Mouse (Mus musculus) ovary, postnatal 14 days (tissue): ENCODE measurements around the gene Gng3.
A peak's percentile ranks its signal among the peaks of the same experiment; 100 is the strongest.
"Not testable (repeated sequence)": the region's sequence is repeated elsewhere in the genome, so short reads cannot be mapped to it uniquely, and the experiment has no call there.

Experiments used
- DNase-seq: peaks from one replicate; pipeline ENCODE4 v3.0.0; 2022; ENCODE audit warnings: low spot score

The Gng3 gene

DNA sequence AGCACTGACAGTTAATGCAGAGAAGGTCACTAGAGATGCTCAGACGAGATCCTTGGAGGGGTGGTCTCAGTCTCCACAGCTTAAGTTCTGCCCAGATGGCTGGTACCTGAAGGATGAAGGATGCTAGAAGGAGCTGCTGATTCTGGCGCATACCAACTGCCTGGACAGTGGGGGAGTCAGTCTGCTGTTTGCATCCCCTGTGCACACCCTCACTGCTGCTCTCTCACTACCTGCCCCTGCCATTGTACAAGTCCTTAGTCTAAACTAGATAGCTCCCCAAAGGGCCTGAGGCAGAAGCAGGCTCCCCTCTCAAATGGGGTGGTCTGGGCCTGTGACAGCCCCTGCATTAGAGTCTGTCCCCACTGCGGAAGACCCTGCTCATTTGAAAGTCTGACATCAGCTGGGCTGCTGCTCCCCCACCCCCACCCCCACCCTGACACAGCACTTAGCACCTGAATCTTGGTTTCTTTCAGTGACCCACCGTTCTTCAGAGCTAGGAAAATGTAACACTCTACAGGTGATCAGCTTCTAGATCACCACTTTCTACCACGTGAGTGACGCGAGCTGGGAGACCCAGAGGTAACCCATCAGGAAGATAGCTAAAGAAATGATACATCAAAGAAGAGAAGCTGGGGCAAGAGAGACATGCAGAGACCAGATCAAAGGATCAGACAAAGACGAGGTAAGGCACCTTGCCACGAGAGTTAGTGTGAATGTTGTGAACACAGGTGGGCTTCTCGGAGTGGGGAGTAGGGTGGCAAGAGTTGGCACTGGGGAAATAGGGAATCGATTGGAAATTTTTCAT, at the start of gene Gng3:
Gene Gng3, minus strand, starts transcription at position 92 of the 805 bp plus-strand sequence.
- DNase-seq = no peak

DNA sequence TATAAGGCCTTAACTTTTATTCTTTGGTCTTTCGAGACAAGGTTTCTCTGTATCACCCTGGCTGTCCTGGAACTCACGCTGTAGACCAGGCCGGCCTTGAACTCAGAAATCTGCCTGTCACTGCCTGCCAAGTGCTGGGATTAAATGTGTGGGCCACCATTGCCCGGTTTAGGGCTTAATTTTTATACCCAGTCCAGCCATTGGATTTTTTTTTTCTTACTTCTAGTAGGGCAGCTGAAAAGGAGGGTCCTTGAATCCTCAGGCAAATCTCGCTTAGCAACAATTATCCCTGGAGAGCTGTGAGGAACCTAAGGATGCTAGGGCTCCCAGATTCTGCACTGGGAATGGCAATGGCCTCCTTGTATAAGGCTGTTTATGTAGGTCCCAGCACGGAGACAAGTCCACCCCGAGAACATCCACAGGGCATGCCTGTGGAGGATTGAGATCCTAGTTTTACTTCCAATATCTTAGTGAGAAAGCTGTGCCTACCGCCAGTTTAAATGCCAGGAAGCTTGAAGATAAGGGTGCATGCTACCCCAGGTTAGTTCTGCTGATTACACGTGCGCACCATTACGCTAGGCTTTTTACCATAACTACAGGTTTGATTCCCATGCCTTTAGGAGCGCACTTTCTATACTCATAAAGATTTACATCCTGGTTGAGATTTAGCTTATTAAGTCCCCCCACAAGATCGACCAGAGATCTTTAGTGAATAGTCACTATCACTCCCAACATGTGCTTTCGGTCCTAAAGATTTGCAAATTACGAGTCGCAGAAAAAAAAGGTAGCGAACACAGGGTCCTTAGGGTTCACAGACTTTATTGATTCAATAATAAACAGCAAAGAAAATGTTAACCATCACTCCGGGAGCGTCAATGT, 48.8 kb upstream of the Gng3 start:
- DNase-seq = no peak

DNA sequence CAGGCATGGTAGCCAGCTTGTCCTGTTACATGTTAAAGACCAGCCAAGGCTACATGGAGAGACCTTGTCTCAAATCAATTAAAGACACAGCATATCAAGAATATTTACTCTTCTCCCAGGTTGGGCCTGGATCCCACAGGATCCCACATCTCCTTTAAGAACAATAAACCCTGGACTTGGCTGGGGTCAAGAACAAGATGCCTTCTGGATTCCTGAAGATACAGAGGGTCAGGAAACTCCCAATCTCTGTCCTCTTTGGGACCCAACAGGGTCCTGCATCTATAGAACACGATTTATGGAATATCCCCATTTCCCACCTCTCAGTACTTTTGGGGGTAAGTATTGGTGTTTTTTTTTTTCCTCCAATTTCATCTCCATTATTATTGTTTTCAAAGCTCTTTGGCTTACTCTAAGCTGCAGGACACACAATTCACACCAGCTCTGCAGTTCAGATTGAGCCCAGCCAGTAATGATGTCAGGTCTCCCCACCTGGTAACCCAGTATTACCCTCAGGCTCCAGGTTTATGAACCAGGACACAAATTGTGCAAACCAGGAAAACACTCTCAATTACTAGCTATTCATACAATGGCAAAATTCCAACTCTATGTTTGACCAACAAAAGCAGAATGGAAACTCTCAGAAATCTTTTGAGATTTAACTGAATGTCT, 48.1 kb upstream of the Gng3 start:
- DNase-seq = no peak

DNA sequence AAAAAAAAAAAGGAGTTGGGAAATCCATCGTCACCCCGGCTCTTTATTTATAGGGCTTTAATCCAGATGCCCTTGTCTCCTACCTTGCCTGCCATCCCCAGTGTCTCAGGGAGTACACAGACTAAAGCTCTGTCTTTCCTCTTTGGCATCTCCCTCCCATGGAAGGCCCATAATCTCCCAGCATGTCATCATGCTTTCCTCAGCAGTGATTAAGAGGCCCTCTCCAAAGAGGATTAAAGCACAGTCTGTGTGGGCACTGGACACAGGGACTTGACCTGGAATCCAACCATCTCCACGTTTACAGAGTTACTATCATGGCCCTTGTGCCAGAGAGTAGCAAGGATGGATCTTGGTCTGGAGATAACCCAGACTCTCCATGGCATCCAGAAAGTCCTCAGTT, 44.6 kb upstream of the Gng3 start, which contains the start of the genes Lbhd1 and Gm49403:
Gene Lbhd1, plus strand, starts transcription at position 117 of the 400 bp plus-strand sequence.
Gene Gm49403, plus strand, starts transcription at position 315 of the 400 bp plus-strand sequence.
- no peak for DNase-seq

DNA sequence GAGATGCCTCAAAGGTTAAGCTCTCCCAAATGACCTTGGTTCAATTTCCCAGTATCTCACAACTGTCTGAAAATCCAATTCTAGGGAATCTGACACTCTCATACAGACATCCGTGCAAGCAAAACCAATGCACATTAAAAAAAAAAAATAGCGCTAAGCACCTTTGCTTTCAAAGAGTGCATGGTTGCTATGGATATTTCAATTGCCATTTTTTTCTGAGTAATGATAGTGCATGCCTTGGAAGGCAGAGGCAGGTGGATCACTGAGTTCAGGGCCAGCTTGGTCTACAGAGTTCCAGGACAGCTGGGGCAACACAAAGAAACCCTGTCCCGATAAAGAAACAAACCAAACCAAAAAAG, 42.0 kb upstream of the Gng3 start:
- DNase-seq = no peak

DNA sequence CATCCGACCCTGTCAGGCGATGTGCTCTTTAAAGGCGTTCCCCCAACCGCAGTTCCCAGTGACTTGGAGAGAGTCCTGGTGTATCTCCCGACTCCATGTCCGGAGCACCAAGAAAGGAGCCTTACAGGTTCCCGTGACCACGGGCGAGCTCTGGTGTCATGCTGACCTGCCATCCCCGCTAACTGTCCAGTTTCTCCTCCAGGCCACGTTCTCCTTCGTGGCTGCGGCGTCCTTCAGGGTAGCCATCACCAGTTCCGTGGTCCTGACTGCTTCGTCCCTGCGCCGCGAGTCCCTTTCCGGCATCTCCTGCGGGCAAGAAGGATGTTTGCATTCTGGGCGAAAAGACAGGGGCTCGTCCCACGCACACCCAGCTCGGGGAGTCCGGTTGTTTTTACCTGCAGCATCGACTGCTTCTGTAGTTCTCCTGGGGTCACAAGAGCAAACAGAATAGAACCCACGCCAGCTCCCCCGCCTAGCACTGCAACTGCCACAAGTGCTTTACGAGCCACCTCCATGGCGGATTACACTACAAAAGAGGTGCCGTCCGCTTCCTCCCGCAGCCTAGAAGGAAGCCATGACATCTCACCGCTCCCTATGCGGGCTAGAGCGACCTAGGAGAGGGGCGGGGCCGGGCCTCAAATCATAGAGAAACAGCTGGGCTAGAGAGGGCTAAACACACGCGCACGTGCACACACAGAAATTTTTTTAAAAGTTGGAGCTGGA, 41.5 kb upstream of the Gng3 start, which contains the start of gene Uqcc3:
Gene Uqcc3, minus strand, starts transcription at position 613 of the 723 bp plus-strand sequence.
- peak; percentile 78 for DNase-seq

DNA sequence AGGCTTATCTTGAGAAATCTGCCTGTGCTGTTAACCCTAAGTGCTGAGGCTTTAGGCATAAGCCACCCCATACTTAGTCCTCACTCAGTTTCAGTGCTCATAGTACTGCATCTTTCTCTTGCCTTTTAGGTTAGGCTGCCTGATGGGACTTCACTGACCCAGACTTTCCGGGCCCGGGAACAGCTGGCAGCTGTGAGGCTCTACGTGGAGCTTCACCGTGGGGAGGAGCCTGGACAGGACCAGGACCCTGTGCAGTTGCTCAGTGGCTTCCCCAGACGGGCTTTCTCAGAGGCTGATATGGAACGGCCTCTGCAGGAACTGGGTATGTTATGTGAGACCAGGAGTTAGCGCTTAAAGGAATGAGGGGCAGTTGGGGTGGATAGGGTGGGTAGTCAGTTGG, 36.0 kb upstream of the Gng3 start:
- DNase-seq = no peak

DNA sequence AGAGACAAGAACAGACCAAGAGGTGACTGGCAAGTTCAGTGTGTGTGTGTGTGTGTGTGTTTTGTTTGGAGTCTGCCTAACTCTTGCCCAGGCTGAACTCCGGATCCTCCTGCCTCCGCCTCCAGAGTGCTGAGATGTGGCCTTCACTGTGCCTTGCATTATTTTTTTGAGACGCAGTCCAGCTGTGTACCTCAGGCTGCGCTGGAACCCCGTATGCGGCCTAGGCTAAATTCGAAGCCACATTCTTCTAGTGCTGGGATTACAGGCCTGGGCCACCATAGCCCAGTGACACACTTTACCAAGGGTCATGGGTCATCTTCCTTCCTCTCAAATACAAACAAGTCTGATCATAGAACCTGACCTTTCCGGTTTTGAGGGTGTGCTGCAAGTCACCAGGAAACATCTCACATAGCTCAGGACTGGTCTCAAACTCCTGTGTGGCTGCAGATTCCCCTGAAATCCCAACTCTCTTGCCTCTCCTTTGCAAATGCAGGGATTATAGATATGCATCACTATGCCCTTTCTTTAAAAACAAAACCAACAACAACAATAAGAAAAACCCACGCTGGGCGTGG, 33.4 kb upstream of the Gng3 start:
- no peak for DNase-seq

DNA sequence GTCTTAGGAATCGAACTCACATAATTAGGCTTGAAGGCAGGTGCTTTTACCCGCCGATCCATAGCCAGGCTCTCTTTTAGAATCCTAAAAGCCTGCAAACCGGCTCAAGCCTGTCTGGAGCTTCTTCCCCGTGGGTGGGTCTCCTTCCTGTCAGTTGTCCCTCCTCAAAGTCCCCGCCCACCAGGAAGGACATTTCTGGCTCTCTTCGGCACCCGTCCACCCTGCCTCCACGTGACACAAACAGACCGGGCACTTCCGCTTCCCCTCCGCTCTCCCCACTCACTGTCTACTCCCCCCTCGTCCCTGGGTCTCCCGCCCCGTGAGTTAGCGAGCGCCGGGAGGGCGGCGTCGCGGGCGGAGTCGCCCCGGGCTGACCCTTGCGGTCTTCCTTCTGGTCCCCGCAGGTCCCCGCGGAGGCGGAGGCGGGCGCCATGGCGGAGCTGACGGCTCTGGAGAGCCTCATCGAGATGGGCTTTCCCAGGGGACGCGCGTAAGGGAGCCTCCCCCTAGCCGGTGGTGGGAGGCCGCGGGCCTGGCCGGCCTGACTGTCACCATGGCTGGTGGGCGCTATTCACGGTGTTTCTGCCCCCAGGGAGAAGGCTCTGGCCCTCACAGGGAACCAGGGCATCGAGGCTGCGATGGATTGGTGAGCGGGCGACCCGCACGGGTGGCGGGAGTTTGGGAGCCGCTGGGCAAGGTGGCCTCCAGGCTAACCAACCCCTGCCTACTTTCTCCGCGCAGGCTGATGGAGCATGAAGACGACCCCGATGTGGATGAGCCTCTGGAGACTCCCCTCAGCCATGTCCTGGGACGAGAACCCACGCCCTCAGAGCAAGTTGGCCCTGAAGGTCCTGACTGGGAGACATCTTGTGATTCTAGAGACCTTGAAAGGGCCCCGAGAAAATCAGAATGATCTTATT, 32.5 kb upstream of the Gng3 start, which contains the start of gene Ubxn1:
Gene Ubxn1, plus strand, starts transcription at position 230 of the 920 bp plus-strand sequence.
- peak; percentile 93 for DNase-seq

DNA sequence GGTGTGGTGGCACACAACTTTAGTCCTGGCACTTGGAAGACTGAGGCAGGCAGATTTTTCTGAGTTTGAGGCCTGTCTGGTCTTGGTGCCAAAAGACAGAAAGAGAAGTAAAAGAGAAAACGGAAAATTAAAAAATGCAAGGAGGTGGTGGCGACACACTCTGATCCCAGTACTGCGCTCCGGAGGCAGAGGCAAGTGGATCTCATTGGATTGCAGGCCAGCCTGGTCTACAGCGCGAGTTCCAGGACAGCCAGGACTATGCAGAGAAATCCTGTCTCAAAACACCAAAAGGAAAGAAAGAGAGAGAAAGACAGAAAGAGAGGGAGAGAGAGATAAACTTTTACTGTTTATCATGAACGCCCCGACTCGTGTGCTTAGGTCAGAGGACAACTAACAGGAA, 31.8 kb upstream of the Gng3 start:
- DNase-seq = no peak

DNA sequence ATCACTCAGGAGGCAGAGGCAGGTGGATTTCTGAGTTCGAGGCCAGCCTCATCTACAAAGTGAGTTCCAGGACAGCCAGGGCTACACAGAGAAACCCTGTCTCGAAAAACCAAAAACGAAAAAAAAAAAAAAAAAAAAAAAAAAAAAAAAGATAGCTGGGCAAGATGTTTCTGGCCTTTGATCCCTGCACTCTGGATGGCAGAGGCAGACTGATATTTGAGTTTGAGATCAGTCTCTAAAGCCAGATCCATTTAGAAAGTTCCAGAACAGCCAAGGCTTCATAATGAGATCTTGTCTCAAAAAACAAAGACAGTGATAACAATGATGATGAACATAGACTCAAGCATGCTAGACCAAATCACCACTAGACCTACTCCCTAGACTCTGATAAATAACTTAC, 31.4 kb upstream of the Gng3 start:
- not testable (repeated sequence) for DNase-seq

DNA sequence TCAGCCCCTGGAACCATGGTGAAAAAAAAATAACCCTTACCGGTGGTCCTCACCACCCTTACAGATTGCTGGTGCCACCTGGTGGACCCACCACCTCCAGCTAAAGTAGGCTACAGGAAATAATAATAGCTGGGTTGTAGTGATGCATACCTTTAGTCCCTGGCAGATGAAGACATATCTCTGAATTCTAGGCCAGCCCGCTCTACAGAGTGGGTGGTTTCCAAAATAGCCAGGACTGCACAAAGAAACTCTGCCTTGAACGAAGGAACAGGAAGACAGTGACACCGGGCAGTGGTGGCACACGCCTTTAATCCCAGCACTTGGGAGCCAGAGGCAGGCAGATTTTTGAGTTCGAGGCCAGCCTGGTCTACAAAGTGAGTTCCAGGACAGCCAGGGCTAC, 25.3 kb upstream of the Gng3 start:
- no peak for DNase-seq

DNA sequence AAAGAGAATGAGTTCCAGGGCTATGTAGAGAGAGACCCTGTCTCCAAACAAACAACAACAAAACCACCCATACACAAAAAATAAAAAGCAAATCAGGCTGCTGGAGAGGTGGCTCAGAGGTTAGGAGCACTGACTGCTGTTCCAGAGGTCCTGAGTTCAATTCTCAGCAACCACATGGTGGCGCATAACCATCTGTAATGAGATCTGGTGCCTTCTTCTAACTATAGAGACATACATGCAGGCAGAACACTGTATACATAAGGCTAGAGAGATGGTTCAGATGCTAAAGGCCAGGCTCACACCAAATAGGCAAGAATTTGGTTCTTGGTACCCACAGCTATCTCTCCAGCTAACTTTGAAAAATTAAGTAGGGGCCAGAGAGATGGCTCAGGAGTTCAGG, 20.0 kb upstream of the Gng3 start:
- DNase-seq = no peak

DNA sequence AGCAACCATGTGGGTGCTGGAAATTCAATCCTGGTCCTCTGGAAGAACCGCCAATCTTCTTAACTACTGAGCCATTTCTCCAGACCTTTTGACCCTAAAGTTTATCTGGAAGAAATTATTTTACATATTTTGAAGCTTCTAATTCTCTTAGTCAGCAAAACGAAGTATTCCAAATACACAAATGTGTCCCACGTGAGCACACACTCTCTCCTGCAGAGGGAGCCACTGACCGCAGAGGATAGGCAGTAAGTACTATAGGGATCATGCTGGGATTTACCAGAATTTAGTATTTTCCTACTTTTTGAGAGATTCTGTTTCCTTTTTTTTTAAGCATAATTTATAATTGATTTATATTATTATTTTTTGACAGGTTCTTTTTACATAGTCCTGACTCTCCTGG, 18.7 kb upstream of the Gng3 start:
- no peak for DNase-seq

DNA sequence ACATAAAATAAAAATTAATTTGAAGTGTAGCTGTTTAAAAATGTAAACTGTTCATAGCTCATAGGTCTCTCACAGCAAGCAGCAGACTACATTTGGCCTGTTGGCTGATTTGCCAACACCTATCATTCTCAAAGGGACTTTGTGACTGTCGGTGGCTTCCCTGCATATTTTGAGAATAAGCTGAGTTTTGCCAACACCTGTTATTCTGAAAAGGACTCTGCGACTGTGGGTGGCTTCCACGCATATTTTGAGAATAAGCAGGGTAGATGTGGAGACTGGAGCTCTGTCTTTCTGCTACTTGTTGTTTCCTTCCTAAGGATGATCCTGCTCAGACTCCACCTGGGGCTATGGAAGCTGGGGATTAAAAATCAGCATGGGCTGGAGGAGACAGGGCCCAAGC, 14.1 kb upstream of the Gng3 start:
- no peak for DNase-seq

DNA sequence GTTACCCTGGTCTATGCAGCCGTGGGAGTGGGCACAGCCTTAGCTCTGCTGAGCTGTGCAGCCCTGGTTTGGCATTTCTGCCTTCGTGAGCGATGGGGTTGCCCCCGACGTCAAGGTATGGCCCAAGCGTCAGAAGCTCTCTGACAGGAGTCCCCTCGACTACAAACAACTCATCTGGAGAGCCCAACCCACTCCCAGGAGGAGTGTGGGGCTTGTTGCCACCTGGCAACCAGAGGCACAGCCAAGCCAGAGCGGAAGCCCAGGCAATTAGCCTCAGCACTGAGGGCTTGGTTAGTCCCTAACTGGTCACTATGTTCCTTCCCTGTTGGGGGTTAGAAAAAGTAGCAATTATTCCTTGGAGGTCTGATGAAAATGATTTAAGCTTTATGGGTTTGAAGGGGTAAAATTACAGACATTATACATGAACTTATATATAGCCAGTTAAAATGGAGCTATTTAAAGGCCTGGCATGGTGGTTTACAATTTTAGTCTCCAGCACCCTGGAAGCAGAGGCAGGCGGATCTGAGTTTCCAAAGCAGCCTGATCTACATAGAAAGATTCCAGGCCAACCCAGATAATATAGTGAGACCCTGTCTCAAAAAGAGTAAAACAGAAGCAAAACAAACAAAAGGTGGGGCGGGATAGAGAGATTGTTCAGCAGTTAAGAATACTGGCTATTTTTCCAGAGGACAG, 13.4 kb upstream of the Gng3 start:
- DNase-seq = no peak

DNA sequence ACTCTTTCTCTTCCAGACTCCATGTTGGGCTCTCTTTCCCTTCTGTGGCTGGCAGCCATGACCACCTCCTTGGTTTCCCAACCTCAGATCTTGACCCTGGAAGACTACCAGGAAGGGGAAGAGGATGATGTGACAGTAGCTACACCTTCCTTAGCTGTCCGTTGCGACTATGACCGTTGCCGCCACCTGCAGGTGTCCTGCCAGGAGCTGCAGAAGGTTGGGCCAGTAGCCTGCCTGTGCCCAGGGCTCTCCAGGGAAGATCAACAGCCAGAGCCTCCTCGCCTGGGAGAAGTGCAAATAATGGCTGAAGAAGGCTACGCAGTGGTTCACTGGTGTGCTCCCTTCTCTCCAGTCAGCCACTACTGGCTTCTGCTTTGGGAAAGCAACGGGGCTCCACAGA, 12.6 kb upstream of the Gng3 start:
- no peak for DNase-seq

DNA sequence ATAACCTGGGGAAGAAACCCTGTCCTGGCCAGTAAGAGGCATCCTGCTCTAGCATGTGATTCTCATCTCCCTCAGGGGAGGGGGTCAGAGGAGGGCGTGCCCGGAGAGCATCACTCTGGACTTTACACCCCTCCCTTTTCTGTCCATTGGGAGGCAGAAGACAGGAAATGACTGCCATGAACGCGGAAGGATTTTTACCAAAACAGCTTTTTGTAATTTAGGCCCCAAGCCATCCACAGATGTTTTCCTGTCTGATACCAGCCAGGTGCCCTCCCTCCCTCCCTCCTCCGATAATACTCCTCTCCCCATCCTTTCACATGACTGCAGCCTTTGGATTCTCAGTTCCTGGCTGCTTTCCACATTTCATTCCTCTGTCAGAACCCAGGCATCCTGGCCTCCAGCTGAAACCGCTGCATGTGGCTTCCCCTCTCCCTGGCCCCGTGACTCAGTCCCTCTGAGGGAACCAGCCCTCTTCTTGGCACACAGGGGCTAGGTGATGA, 11.5 kb upstream of the Gng3 start, which contains the start of gene Lrrn4cl:
Gene Lrrn4cl, plus strand, starts transcription at position 367 of the 500 bp plus-strand sequence.
- DNase-seq = peak; percentile 39

DNA sequence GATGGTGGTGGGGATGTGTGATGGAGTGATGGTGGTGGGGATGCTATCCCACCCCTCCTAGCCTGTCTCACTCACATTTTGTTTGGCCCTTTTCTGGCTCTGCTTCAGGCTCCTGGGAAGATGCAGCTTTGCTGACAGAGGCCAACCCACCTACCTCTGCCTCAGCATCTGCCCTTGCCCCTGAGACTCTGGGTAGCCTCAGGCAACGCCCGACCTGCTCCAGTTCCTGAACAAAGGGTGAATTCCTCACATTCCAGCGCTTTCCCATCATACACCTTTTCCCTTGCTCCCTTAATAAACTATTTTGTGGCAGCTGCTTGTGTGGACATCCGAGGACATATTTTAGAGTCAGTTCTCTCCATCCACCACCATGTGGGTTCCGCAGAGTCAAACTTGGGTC, 9.4 kb upstream of the Gng3 start:
- no peak for DNase-seq
